Mouse (Mus musculus): Measurements from ENCODE around the gene Hs6st1.

DNA sequence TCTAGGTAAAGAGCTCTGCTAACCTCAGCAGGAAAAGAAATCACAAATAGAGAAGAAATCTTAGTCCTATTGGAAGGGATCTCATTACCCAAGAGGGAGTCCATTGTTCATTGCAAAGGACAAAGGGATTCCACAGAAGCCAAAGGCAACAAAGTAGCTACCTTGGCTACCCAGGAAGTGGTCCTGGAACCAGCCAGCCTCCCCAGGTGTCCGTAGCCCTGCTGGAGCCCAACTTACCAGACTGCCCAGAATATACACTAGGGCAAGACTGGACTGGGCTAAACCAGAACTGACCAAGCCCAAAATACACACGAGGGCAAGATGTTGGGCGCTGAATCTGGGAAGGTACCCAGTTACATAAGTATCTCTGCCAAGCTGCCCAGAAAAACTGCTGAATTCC, 46.6 kb downstream of the Hs6st1 start:
- TF ChIP-seq POLR2A (IDR thresholded peaks at IDR 0.05; ENCODE audit: extremely low read depth, insufficient read depth, low read length) (no peak), CTCF (IDR thresholded peaks at IDR 0.05; ENCODE audit: low read depth, low read length) (no peak)
